Mouse (Mus musculus) frontal cortex, adult (tissue): Measurements from ENCODE around the gene Txnrd1.

Source experiments
- ATAC-seq: cut with Nextera tagmentation; 2 replicates; pipeline ENCODE4 v1.9.2; 2017; ENCODE audit warnings: mild to moderate bottlenecking, moderate library complexity, mixed read lengths; ENCODE audit not compliant: low TSS enrichment

Txnrd1 gene

DNA sequence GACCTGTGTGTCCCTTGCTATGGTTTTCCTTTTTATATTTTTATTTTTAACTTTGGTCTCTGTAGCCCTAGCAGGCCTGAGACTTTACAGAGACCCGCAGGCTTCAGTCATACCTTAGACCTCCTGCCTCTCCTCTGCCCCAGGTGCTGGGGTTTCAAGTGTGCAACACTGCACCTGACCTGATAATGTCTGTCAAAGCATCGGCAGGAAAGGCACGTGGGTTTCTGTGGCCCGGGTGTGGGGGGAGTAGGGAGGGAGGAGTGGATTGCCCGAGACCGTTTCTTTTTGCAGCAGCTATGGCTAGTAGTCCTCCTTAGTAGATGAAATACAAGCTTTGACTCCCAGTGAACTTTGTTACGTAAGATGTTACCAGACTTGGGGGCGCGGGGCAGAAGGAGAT is 15.8 kb upstream of the Txnrd1 start:
- ATAC-seq, result no peak

DNA sequence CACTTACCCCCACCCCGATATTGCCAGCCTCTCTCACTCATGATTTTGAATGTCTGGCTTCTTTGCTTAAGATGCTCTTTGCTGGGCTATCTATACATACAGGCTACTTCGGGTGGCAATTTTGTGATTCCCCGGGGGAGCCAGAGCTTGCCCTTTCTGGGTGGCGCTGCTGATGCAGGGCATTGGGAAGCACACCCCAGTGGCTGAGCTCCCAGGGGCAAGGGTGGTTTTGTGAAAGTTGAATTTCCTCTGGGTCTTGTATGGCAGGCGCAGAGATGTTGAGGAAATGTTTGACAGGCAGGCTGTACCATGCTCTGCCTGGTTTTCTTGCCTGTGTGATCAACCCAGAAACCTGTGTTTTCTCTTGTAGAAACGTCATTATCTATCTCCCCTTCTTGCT is 15.1 kb upstream of the Txnrd1 start:
- no peak for ATAC-seq

GRCm38 (mm10) chr10:82823108-82823778 is 10.5 kb upstream of the Txnrd1 start:
- ATAC-seq, result no peak

DNA sequence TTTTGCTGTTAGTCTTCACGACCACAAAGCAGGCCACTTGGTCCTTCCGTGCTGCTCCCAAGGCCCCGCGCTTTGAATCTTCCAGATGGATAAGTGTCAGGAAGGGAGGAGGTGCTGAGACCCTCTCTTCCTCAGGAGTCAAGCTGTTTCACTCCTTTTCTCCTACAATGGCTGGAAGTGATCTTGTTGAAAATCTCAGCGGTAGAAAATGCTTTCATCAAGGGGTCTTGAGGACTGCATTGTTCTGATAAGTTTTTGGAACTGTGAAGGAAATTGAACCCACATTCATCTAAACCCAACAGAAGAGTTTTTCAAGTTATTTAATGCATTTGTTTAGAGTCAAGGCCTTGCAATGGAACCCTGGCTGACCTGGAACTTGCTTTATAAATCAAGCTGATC is 10.0 kb upstream of the Txnrd1 start:
- ATAC-seq, result no peak

- no peak for ATAC-seq
Observed at GRCm38 (mm10) chr10:82824541-82824940, 9.2 kb upstream of the Txnrd1 start.

DNA sequence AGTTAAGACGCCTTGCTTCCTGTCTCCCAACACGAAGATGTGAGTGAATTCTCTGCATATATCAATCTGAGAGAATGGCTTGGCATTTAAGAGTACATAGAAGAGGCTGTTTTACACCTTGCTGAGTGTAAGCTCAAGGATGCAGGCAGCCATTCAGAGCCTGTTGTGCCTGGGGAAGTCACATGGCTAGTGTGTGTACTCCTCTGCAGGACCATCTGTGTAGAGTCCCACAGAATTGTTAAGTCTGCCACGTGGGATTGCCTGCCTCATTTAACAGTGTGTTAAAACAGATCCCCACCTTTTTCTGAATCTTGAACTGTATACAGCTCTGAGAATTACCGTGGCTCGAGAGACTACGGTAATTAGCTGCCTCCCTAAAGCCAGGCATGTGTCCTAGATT is 7.2 kb upstream of the Txnrd1 start:
- peak; percentile 92 for ATAC-seq

DNA sequence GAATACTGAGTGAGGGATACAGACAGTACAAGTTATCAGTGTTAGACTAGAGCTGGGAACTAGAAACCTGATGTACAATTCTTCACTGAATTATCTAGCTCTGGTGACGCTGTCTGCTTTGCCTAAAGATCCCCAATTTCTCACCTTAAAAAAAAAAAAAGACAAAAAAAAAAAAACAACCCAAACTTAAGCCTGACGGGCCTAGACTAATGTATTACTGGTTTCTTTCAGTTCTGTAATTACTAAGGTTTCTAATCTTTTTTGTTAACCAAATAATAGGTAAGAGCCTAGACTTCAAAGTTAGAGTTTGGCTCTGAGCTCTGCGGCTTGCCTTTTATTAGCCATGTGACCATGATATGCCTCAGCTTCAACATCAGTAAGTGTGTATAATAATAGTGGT is 2.1 kb downstream of the Txnrd1 start:
- no peak for ATAC-seq

GRCm38 (mm10) chr10:82838390-82838789 is 4.6 kb downstream of the Txnrd1 start:
- ATAC-seq, result no peak

- ATAC-seq, result peak; percentile 62; the same call in 1 of the 2 replicates
Observed at GRCm38 (mm10) chr10:82844090-82844489, 10.3 kb downstream of the Txnrd1 start.

DNA sequence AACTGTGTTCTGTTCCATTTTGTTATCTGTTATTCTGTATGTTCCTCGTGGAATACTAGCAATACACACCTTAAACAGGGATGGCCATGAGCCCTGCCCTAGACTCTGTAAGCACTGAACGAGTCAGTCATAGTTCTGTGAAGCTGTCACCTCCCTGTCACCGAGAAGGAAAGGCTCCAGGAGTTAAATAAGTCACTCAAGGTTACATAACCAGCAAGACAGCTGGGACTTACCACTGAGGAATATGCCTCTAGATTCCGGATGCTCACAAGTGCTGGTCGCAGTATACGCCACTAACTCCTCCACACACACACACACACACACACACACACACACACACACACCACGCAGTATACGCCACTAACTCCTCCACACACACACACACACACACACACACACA is 11.0 kb downstream of the Txnrd1 start:
- ATAC-seq, result peak; percentile 64

DNA sequence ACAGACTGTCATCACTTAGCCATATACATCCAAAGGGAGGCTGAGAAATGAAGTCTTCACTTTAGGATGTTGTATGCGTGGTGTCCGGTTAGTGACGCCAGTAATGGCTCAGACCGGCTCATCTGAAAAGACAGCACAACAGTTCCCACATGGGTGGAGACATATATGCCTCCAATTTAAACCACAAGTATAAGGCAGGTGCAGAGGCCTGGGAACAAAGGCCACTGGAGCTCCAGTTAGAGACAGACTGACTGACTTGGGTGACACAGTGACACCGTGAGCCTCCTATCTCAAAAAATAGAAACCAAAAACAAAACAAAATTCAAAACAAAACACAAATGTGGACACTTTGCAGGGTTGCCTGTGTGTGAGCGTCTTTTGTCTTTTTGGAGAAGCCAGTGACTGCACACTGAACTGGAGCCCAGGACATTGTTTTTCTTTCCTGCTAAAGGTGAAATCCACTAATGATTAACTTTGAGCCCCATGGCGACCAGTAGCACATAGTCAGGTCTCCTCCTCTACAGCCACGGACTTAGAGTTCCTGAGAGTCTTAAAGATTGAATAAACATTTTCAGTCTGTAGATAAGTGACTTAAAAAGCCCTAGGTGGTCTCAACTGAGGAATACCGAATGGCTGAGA is 14.2 kb downstream of the Txnrd1 start:
- ATAC-seq, result no peak

DNA sequence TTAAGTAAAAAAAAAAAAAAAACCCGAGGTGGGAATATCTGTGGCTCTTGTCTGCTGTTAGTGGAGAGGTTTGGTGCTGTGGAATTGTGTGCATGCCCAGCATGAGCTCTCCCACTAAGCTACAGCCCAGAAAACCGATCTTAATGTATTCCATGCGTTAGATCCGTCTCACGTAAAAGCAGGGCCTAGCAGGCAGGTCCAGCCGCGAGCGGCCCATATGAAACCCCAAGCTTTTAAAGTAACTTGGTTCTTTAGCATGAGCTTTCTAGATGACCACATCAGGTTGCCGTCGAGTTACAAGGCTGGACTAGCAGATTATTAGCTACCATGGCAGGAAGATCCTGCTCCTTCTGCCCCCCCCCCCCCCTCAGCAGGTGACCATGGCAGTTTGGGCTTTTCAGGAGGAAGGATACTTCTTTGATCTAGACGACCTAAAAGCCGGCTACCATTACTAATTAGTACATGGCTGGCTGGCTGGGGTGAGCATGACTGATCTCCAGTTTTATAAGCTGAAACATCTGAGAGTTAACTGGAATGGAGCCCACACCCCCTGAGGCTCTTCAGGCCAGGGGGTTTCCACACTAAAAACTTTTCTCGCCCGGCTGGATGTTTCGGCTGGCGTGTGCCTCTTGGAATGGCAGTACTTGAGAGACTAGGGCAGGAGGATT is 16.1 kb downstream of the Txnrd1 start:
- ATAC-seq, result no peak

GRCm38 (mm10) chr10:82850354-82850752 is 16.6 kb downstream of the Txnrd1 start:
- no peak for ATAC-seq

GRCm38 (mm10) chr10:82851751-82852150 is 18.0 kb downstream of the Txnrd1 start:
- ATAC-seq, result no peak

- ATAC-seq, result no peak
Observed at GRCm38 (mm10) chr10:82858032-82858680, 24.4 kb downstream of the Txnrd1 start.

- peak; percentile 86 for ATAC-seq
Observed at GRCm38 (mm10) chr10:82858691-82859532, 25.2 kb downstream of the Txnrd1 start.

- ATAC-seq, result 0 out of 2 replicates have a peak, but pooled peaks have one; percentile 35
Observed at GRCm38 (mm10) chr10:82859533-82859915, 25.8 kb downstream of the Txnrd1 start.

- peak; percentile 38; the same call in 1 of the 2 replicates for ATAC-seq
Observed at GRCm38 (mm10) chr10:82860181-82860928, 26.6 kb downstream of the Txnrd1 start.

DNA sequence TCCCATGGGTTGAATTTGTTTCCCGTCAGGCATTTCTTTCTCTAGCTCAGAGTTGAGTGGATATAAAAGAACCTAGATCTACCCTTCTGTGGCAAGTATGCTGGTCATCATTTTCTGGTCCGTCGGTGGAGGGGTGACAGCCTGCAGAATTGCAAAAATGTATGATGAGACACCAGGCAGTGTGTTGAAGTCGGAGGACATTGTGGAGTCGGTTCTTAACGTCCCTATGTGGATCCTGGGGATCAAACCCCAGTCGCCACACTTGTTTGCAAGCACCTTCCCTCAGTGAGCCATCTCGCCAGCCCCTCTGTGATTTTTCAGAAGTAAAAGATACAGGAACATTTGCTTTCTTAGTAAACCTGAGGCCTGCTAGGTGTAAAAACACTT is 27.2 kb downstream of the Txnrd1 start:
- ATAC-seq, result no peak

DNA sequence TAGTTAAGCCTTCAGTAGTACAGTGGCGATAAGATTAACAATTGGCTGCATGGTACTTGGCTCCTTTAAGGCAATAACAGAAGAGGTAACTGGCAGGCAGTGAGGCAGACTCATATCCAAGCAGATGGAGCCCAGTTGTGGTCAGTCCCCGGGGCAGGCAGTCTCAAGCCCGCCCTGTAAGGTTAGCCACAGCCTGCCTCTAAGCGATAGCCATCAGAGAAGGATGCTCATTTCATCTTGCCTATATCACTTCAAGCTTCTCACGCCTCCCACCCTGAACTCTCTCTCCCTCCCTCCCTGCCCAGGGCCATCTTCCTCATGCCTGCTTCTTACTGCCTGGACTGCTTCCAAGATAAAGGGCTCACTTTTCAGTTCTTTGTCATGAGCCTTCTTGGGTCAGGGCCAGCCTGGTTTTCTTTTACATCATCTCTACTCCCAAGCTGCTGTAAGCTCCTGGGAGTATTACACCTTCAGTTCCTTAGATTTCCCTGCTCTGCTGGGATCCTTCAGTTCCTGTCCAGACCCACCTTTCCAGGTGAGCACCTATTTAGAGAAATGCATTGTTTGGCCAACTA is 29.4 kb downstream of the Txnrd1 start:
- no peak for ATAC-seq

DNA sequence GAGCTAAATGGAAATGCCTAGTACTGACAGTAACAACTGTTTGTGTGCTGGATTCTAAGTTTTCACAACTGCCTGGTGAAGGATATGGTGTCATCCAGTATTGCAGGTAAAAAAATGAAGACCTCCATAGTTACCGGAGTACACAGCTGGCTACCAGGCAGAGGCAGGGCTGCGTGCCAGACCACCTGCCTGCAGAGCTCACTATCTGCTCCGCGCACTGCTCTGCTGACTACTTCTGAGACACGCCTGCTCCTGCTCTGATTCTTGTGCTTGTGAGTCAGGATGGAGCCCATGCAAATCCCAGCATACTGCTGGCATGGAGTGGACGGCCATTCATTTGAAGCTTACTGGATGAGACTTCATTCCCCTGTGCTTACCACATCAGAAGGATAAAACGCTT is 30.1 kb downstream of the Txnrd1 start:
- no peak for ATAC-seq
